Comparison of ENCODE assay signal across 8 mouse cellular contexts in genomic region chr11:11855685-11856131, GRCm38 (mm10). TPM values are rescaled to one million over a fixed set of nuclear protein-coding genes. Genes with fewer than 3 reads are reported as not detected.
DNase-seq lines count a peak whose midpoint lies in the region; ATAC-seq and TF ChIP-seq lines count a peak whose summit lies in the region.

No protein-coding gene starts in this region.

- intact Hi-C loops in heart, postnatal 10 days (cut with DNase I) = no loop called here

- TF ChIP-seq EP300 in stomach, postnatal 0 days (optimal IDR thresholded peaks at IDR 0.05) = no peak

- WGBS in heart, embryonic 11.5 days (ENCODE audit: insufficient replicate concordance) = 58% methylated on average over 11 of the region's 11 CpGs
- WGBS in neural tube, embryonic 11.5 days = 21% methylated on average over 11 of the region's 11 CpGs
- WGBS in intestine, embryonic 16.5 days = 52% methylated on average over 11 of the region's 11 CpGs
- 70% methylated on average over 11 of the region's 11 CpGs for WGBS in stomach, postnatal 0 days

- no peak overlapping the region for H3K4me2 ChIP-seq in heart, embryonic 11.5 days
- no peak overlapping the region for H3K4me2 ChIP-seq in neural tube, embryonic 11.5 days (ENCODE audit: low read depth)
- no peak overlapping the region for H3K4me2 ChIP-seq in intestine, embryonic 16.5 days (ENCODE audit: low read depth, low read length)
- no peak overlapping the region for H3K4me2 ChIP-seq in stomach, postnatal 0 days (replicated peaks; ENCODE audit: low read depth)

- peak overlapping the region; percentile 68; the same call in 1 of the 2 replicates for H3K27ac ChIP-seq in heart, embryonic 11.5 days (ENCODE audit: low read depth, low read length)
- H3K27ac ChIP-seq in neural tube, embryonic 11.5 days (ENCODE audit: low read depth, low read length) = peak overlapping the region; percentile 72
- peak overlapping the region; percentile 71 for H3K27ac ChIP-seq in intestine, embryonic 16.5 days (ENCODE audit: low read length)
- H3K27ac ChIP-seq in stomach, postnatal 0 days (replicated peaks) = peak overlapping the region; percentile 50

- H3K27me3 ChIP-seq in heart, embryonic 11.5 days (ENCODE audit: control insufficient read depth, insufficient read depth, low read length) = no peaks in the 10 kb centered on the region
- H3K27me3 ChIP-seq in neural tube, embryonic 11.5 days (ENCODE audit: control insufficient read depth, insufficient read depth, low read length) = no peaks in the 10 kb centered on the region
- H3K27me3 ChIP-seq in intestine, embryonic 16.5 days (replicated peaks; ENCODE audit: control insufficient read depth, insufficient read depth, low read length) = no peaks in the 10 kb centered on the region
- no peaks in the 10 kb centered on the region for H3K27me3 ChIP-seq in stomach, postnatal 0 days (ENCODE audit: control insufficient read depth, insufficient read depth, low read length)

- DNase-seq in heart, postnatal 10 days = no peak
- DNase-seq in neural tube, embryonic 11.5 days (ENCODE audit: low spot score) = peak; percentile 31
- no peak for DNase-seq in neural tube, embryonic 10.5 days (ENCODE audit: extremely low spot score, low spot score)
- DNase-seq in stomach, postnatal 0 days (ENCODE audit: low spot score) = no peak
- DNase-seq in adipocyte (ENCODE audit: low spot score) = no peak

- H3K36me3 ChIP-seq in heart, embryonic 11.5 days (ENCODE audit: control insufficient read depth, insufficient read depth, low read length) = 0 out of 2 replicates have a peak, but pooled peaks cover 3% of the 10 kb centered on the region
- H3K36me3 ChIP-seq in neural tube, embryonic 11.5 days (ENCODE audit: control insufficient read depth, insufficient read depth, low read length) = no peaks in the 10 kb centered on the region; the same call in 1 of the 2 replicates
- H3K36me3 ChIP-seq in intestine, embryonic 16.5 days (ENCODE audit: control insufficient read depth, insufficient read depth, low read length) = 0 out of 2 replicates have a peak, but pooled peaks cover 4% of the 10 kb centered on the region
- H3K36me3 ChIP-seq in stomach, postnatal 0 days (ENCODE audit: control insufficient read depth, insufficient read depth, low read length) = no peaks in the 10 kb centered on the region

- peaks cover 18% of the 10 kb centered on the region for H3K4me1 ChIP-seq in heart, embryonic 11.5 days (ENCODE audit: control insufficient read depth, insufficient read depth, low read length)
- peaks cover 21% of the 10 kb centered on the region for H3K4me1 ChIP-seq in neural tube, embryonic 11.5 days (ENCODE audit: control insufficient read depth, insufficient read depth, low read length)
- H3K4me1 ChIP-seq in intestine, embryonic 16.5 days (ENCODE audit: control insufficient read depth, insufficient read depth, low read length) = peaks cover 22% of the 10 kb centered on the region
- no peaks in the 10 kb centered on the region for H3K4me1 ChIP-seq in stomach, postnatal 0 days (replicated peaks; ENCODE audit: control insufficient read depth, insufficient read depth)

- 0 out of 2 replicates have a peak overlapping the region, but pooled peaks have one; percentile 8 for H3K9ac ChIP-seq in heart, embryonic 11.5 days (ENCODE audit: low read depth, low read length)
- H3K9ac ChIP-seq in neural tube, embryonic 11.5 days (ENCODE audit: low read length) = peak overlapping the region; percentile 43; the same call in 1 of the 2 replicates
- H3K9ac ChIP-seq in intestine, embryonic 16.5 days (ENCODE audit: low read depth, low read length) = peak overlapping the region; percentile 38
- no peak overlapping the region for H3K9ac ChIP-seq in stomach, postnatal 0 days (ENCODE audit: low read length)

- ATAC-seq in heart, embryonic 11.5 days (replicated peaks; ENCODE audit: insufficient number of reproducible peaks, low FRiP score, low TSS enrichment) = no peak
- ATAC-seq in neural tube, embryonic 11.5 days (ENCODE audit: insufficient read depth, low FRiP score, low TSS enrichment) = peak; percentile 25
- ATAC-seq in intestine, embryonic 16.5 days = no peak
- ATAC-seq in stomach, postnatal 0 days (ENCODE audit: low FRiP score, low TSS enrichment) = no peak
- no peak for ATAC-seq in megakaryocyte, adult 5-6 weeks (ENCODE audit: poor library complexity, severe bottlenecking)

- peaks cover 3% of the 10 kb centered on the region; the same call in 1 of the 2 replicates for H3K9me3 ChIP-seq in heart, embryonic 11.5 days (replicated peaks; ENCODE audit: control insufficient read depth, low read length)
- no peaks in the 10 kb centered on the region for H3K9me3 ChIP-seq in neural tube, embryonic 11.5 days (ENCODE audit: control insufficient read depth, low read length)
- H3K9me3 ChIP-seq in intestine, embryonic 16.5 days (ENCODE audit: control insufficient read depth, low read length) = no peaks in the 10 kb centered on the region
- no peaks in the 10 kb centered on the region for H3K9me3 ChIP-seq in stomach, postnatal 0 days (ENCODE audit: control insufficient read depth, low read length)

- no peak for TF ChIP-seq CTCF in stomach, postnatal 0 days (IDR thresholded peaks at IDR 0.05; ENCODE audit: low read depth)

- no peak overlapping the region for H3K4me3 ChIP-seq in heart, embryonic 11.5 days (ENCODE audit: low read depth, low read length)
- H3K4me3 ChIP-seq in neural tube, embryonic 11.5 days (ENCODE audit: low read depth, low read length) = no peak overlapping the region
- no peak overlapping the region for H3K4me3 ChIP-seq in intestine, embryonic 16.5 days (ENCODE audit: low read length)
- H3K4me3 ChIP-seq in stomach, postnatal 0 days (ENCODE audit: low read depth, low read length) = no peak overlapping the region

RNA-seq across cellular contexts. Expression of gene Ddc, which starts 42.2 kb away (rescaled TPM):
- 39.7 and 44.5 TPM in 2 replicates for polyA plus RNA-seq in heart, embryonic 11.5 days (2014; fragmentation: Nextera tagmentation; extraction: Ambion mirVana)
- total RNA-seq in heart, postnatal 10 days (2021) = 10 to 100 TPM; 11.0 to 11.9 TPM
- polyA plus RNA-seq in neural tube, embryonic 11.5 days (2014; fragmentation: Nextera tagmentation; extraction: Ambion mirVana) = 6.7 and 7.5 TPM in 2 replicates
- polyA plus RNA-seq in intestine, embryonic 16.5 days (2015; fragmentation: Nextera tagmentation; extraction: Ambion mirVana) = 44.0 and 44.7 TPM in 2 replicates
- 24.0 and 24.1 TPM in 2 replicates for polyA plus RNA-seq in stomach, postnatal 0 days (2015; fragmentation: Nextera tagmentation; extraction: Ambion mirVana)
- total RNA-seq in megakaryocyte, adult 5-6 weeks (2015) = 0.23 and 0.38 TPM in 2 replicates
- total RNA-seq in megakaryocyte, adult 5-6 weeks (2017) = 0.16 TPM in 1 of 2 replicates, not detected in the other

RNA-seq across cellular contexts. Expression of gene Fignl1, which starts 46.9 kb away (rescaled TPM):
- 73.1 and 86.9 TPM in 2 replicates for polyA plus RNA-seq in heart, embryonic 11.5 days (2014; fragmentation: Nextera tagmentation; extraction: Ambion mirVana)
- 1 to 10 TPM; 5.6 to 6.7 TPM for total RNA-seq in heart, postnatal 10 days (2021)
- polyA plus RNA-seq in neural tube, embryonic 11.5 days (2014; fragmentation: Nextera tagmentation; extraction: Ambion mirVana) = 71.6 and 76.6 TPM in 2 replicates
- polyA plus RNA-seq in intestine, embryonic 16.5 days (2015; fragmentation: Nextera tagmentation; extraction: Ambion mirVana) = 38.1 and 40.4 TPM in 2 replicates
- polyA plus RNA-seq in stomach, postnatal 0 days (2015; fragmentation: Nextera tagmentation; extraction: Ambion mirVana) = 9.5 and 10.5 TPM in 2 replicates
- total RNA-seq in megakaryocyte, adult 5-6 weeks (2015) = 45.4 and 46.4 TPM in 2 replicates
- total RNA-seq in megakaryocyte, adult 5-6 weeks (2017) = 64.2 and 65.6 TPM in 2 replicates
